Mouse (Mus musculus) gastrocnemius, postnatal 25 days (tissue): ENCODE data around the gene Edc3. TPM values are rescaled to one million over a fixed set of nuclear protein-coding genes. Genes with fewer than 3 reads are reported as not detected.

Source experiments
- total RNA-seq, 2 experiments: library from RNA; stranded (reverse); gene quantifications; 1 replicate in 1 of 2; 2 replicates in 1 of 2; pipeline ENCODE4 v1.2.3; 2021

Gene Edc3
- total RNA-seq, 2 experiments from 2014 or later = 4.9 to 6.0 TPM

Other genes starting within 250 kb of the Edc3 start
- 1 to 10 TPM; 1.4 to 2.4 TPM for gene Scamp5, start 240.5 kb upstream of the Edc3 start, total RNA-seq
- gene Rpp25, start 204.5 kb upstream of the Edc3 start, total RNA-seq = not detected
- 1,000 to 10,000 TPM; 1,447 to 1,511 TPM for gene Cox5a, start 187.3 kb upstream of the Edc3 start, total RNA-seq
- 1 to 10 TPM; 3.3 to 5.6 TPM for gene Fam219b, start 171.0 kb upstream of the Edc3 start, total RNA-seq
- 10 to 100 TPM; 75.1 to 87.6 TPM for gene Mpi, start 155.8 kb upstream of the Edc3 start, total RNA-seq
- gene Scamp2, start 147.6 kb upstream of the Edc3 start, total RNA-seq = 10 to 100 TPM; 31.3 to 36.9 TPM
- 1 to 10 TPM; 3.8 to 4.0 TPM for gene Ulk3, start 119.1 kb upstream of the Edc3 start, total RNA-seq
- gene Cplx3, start 102.3 kb upstream of the Edc3 start, total RNA-seq = not detected
- gene Lman1l, start 87.8 kb upstream of the Edc3 start, total RNA-seq = not detected
- 10 to 100 TPM in 1 of 2 experiments, 1 to 10 TPM in 1; 8.4 to 13.0 TPM for gene Csk, start 54.9 kb upstream of the Edc3 start, total RNA-seq
- gene Cyp1a2, start 24.8 kb upstream of the Edc3 start, total RNA-seq = not detected
- gene Cyp1a1, start 20.6 kb upstream of the Edc3 start, total RNA-seq = under 1 TPM; 0.21 to 0.31 TPM
- gene Clk3, start 57.3 kb downstream of the Edc3 start, total RNA-seq = 10 to 100 TPM; 28.7 to 31.3 TPM
- 1 to 10 TPM; 2.1 to 2.8 TPM for gene Arid3b, start 128.3 kb downstream of the Edc3 start, total RNA-seq
- gene Ubl7, start 202.4 kb downstream of the Edc3 start, total RNA-seq = 10 to 100 TPM; 62.2 to 63.6 TPM
- gene Sema7a, start 231.6 kb downstream of the Edc3 start, total RNA-seq = 1 to 10 TPM; 8.8 to 9.8 TPM